Mouse (Mus musculus) limb, embryonic 15.5 days (tissue): ENCODE data around the gene Lrrn4. TPM values are rescaled to one million over a fixed set of nuclear protein-coding genes. Genes with fewer than 3 reads are reported as not detected.

Experiments
- ATAC-seq: fragments of 200-750 bp; cut with Nextera tagmentation; 2 replicates; pipeline ENCODE4 v1.8.0; 2017; ENCODE audit warnings: low read depth, moderate TSS enrichment; ENCODE audit not compliant: insufficient number of reproducible peaks, low FRiP score, low TSS enrichment
- H3K27ac ChIP-seq: fragments of 300-500 bp; sonication (generic); 2 replicates; pipeline ENCODE4 v1.5.1; 2015; ENCODE audit warnings: moderate library complexity, mild to moderate bottlenecking, inconsistent platforms
- H3K27me3 ChIP-seq: fragments of 300-500 bp; sonication (generic); 2 replicates; pipeline ENCODE4 v1.6.1; 2015; ENCODE audit warnings: inconsistent platforms
- H3K36me3 ChIP-seq: fragments of 300-500 bp; sonication (generic); 2 replicates; pipeline ENCODE4 v1.6.1; 2015; ENCODE audit warnings: inconsistent platforms
- H3K4me1 ChIP-seq: fragments of 300-500 bp; sonication (generic); 2 replicates; pipeline ENCODE4 v1.6.1; 2015; ENCODE audit warnings: inconsistent platforms
- H3K4me2 ChIP-seq: fragments of 300-500 bp; sonication (generic); 2 replicates; pipeline ENCODE4 v1.6.1; 2015; ENCODE audit warnings: mild to moderate bottlenecking, inconsistent platforms
- H3K4me3 ChIP-seq: fragments of 300-500 bp; sonication (generic); 2 replicates; pipeline ENCODE4 v1.5.1; 2015; ENCODE audit warnings: mild to moderate bottlenecking, inconsistent platforms
- H3K9ac ChIP-seq: fragments of 300-500 bp; sonication (generic); 2 replicates; pipeline ENCODE4 v1.6.1; 2015; ENCODE audit warnings: inconsistent platforms
- H3K9me3 ChIP-seq: fragments of 300-500 bp; sonication (generic); 2 replicates; pipeline ENCODE4 v1.6.1; 2016; ENCODE audit warnings: inconsistent platforms
- WGBS: fragments of 180-500 bp; shearing (Covaris S2); methylation state at CpG from one replicate; pipeline ENCODE4 v1.1.7; 2015; 5-methylcytosine and 5-hydroxymethylcytosine counted together
- polyA plus RNA-seq: library from polyadenylated mRNA; unstranded; fragments of >200 nt; fragmentation: Nextera tagmentation; extraction: Ambion mirVana; gene quantifications from 2 replicates; pipeline ENCODE4 v1.2.1, GENCODE M21; 2015

Gene Lrrn4
- polyA plus RNA-seq: 0.35 and 0.40 TPM in 2 replicates

DNA sequence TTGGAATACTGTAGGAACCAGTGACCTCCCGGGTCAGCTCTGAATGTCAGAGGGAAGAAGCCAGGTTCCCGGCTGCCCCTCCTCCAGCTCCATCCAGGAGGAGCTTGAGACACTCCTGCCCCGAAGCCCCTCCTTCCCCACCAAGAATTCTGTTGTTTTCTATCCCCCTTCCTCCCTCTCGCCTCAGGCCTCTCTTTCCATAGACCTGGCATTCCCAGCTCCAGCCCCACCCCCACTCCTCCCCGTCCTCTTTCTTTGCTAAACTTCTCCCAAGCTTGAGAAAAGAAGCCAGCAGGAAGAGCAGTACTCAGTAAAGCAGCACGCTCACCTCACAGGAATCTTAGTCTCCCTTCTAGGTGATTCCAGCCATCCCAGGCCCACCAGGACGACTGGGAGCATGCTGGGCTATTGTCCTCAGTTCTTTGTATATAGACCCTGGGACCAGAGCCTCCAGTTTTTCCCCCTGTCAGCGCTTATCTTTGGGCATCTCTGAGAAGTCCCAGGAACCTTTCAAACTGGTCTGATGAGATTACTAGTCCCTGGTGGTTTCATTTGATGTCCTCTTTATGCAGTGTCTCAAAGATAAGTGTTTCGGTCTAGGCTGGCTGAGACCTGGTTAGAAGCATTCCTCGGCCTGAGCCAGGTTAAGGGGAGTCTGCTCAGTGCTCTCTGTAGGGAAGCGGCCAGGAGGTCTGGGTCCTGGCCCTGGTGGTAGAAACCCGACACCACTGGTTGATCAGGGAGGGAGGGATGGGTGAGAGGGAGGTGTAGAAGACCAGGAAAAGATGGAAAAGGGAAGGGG is at the start of gene Lrrn4:
Gene Lrrn4 (minus strand): TSS at position 48 of the 802 bp plus-strand sequence.
- Histone ChIP-seq H3K27me3 (peaks cover 46% of the 10 kb centered on the region), H3K27ac (no peak within 1 kb of the TSS), H3K36me3 (no peaks in the 10 kb centered on the region), H3K4me1 (peaks cover 28% of the 10 kb centered on the region), H3K4me2 (peak within 1 kb of the TSS; percentile 98), H3K4me3 (peak within 1 kb of the TSS; percentile 49), H3K9me3 (no peaks in the 10 kb centered on the region), H3K9ac (no peak within 1 kb of the TSS)
- no peak for ATAC-seq
- 8% methylated on average over 12 of the region's 12 CpGs for WGBS

DNA sequence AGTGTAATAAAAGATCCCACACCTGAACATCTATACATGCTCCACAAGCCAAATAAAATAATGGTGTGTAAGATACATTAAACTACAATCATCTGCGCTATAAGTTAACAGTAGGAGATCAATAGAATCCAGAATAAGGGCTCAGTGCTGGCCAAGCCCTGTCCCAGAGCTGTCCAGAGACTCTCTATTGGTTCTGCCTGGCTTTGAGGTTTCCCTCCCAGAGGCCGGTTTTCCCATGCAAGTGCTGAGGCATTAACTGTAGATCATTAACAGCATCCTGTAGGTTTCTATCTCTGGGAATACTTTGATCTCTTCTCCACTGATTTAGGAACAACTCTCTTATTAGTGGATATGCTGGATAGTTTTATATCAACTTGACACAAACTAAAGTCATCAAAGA is 48.3 kb upstream of the Lrrn4 start:
- H3K27me3 ChIP-seq: no peaks in the 10 kb centered on the region
- no peak overlapping the region for H3K4me3 ChIP-seq
- H3K36me3 ChIP-seq: no peaks in the 10 kb centered on the region
- 71% methylated on average over 2 of the region's 2 CpGs for WGBS
- no peak overlapping the region for H3K9ac ChIP-seq
- H3K4me1 ChIP-seq: no peaks in the 10 kb centered on the region
- no peak for ATAC-seq
- H3K4me2 ChIP-seq: no peak overlapping the region
- H3K9me3 ChIP-seq: no peaks in the 10 kb centered on the region
- H3K27ac ChIP-seq: no peak overlapping the region

GRCm38 (mm10) chr2:132927871-132928270 is 47.2 kb upstream of the Lrrn4 start:
- WGBS: 50% methylated on average over 2 of the region's 2 CpGs

GRCm38 (mm10) chr2:132927298-132927697 is 46.6 kb upstream of the Lrrn4 start:
- Histone ChIP-seq H3K4me3 (no peak overlapping the region), H3K9me3 (no peaks in the 10 kb centered on the region), H3K27ac (no peak overlapping the region), H3K4me2 (no peak overlapping the region), H3K4me1 (no peaks in the 10 kb centered on the region), H3K27me3 (no peaks in the 10 kb centered on the region), H3K9ac (no peak overlapping the region), H3K36me3 (no peaks in the 10 kb centered on the region)
- 75% methylated on average over 2 of the region's 2 CpGs for WGBS
- ATAC-seq: no peak

More at GRCm38 (mm10) chr2:132927871-132928270, 47.2 kb upstream of the Lrrn4 start:
- H3K27ac ChIP-seq: no peak overlapping the region
- no peak overlapping the region for H3K4me3 ChIP-seq
- H3K9ac ChIP-seq: no peak overlapping the region
- H3K9me3 ChIP-seq: no peaks in the 10 kb centered on the region
- no peaks in the 10 kb centered on the region for H3K4me1 ChIP-seq
- H3K27me3 ChIP-seq: no peaks in the 10 kb centered on the region
- ATAC-seq: no peak
- H3K36me3 ChIP-seq: no peaks in the 10 kb centered on the region
- no peak overlapping the region for H3K4me2 ChIP-seq

DNA sequence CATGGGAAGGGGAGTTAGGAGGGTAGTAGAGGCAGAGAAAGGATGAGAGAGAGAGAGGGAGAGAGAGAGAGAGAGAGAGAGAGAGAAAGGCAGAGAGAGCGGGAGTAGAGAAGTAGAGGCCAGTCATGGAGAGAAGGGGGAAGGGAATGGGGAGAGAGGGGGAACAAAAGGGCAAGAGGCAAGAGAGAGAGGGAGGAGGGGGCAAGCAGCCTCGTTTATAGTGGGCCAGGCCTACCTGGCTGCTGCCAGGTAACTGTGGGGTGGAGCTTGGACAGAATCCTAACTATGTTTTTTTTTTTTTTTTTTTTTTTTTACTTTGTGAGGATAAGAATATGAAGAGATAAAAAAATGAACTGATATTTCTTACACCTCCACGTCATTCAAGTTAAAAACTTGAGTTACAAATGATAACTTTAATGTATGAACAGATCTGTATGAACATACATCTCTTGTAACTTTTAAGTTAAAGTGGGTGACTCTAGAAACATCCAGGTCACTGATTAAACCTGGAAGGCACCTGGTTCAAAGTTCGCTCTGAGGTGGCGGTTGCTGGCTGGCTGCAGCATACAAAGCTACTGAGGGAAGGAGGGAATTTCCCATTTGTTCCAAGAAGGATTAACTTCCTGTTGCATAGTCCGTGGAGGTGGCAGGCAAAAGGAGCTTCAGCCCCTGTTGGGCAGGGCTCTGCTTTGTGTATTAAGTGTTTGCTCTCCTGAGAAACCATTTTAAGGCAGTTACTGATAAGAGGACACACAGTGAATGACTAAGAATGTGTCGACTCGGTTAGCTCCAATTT is 42.8 kb upstream of the Lrrn4 start:
- Histone ChIP-seq H3K9me3 (no peaks in the 10 kb centered on the region), H3K36me3 (no peaks in the 10 kb centered on the region), H3K9ac (no peak overlapping the region), H3K27ac (no peak overlapping the region), H3K4me2 (no peak overlapping the region), H3K27me3 (no peaks in the 10 kb centered on the region), H3K4me1 (no peaks in the 10 kb centered on the region), H3K4me3 (no peak overlapping the region)
- no peak for ATAC-seq
- 52% methylated on average over 7 of the region's 8 CpGs for WGBS

GRCm38 (mm10) chr2:132922076-132922873 is 41.6 kb upstream of the Lrrn4 start:
- no peaks in the 10 kb centered on the region for H3K36me3 ChIP-seq
- no peak overlapping the region for H3K4me3 ChIP-seq
- H3K4me2 ChIP-seq: no peak overlapping the region
- H3K27ac ChIP-seq: no peak overlapping the region
- ATAC-seq: no peak
- no peak overlapping the region for H3K9ac ChIP-seq
- no peaks in the 10 kb centered on the region for H3K4me1 ChIP-seq
- H3K27me3 ChIP-seq: no peaks in the 10 kb centered on the region
- WGBS: 71% methylated on average over 9 of the region's 9 CpGs
- H3K9me3 ChIP-seq: no peaks in the 10 kb centered on the region

DNA sequence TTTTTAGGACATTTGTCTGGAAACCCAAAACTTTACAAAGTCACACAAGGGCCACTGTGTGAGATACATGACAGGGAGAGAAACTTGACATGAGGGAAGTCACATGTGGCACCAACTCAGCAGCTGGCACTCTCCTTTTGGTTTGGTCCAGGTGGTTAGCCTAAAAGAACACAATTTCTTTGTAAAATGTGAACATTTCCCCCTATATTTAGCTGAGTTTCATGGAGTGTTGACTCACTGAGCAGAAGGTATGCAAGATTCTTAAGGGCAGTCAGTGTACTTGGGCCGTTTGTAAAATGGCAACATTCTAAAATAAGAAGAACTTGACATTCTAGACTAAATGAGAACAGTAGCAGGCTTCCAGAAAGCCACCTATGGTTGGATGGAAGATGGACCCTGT is 34.1 kb upstream of the Lrrn4 start:
- Histone ChIP-seq H3K4me1 (no peaks in the 10 kb centered on the region), H3K4me3 (no peak overlapping the region), H3K36me3 (no peaks in the 10 kb centered on the region), H3K9me3 (no peaks in the 10 kb centered on the region), H3K9ac (no peak overlapping the region), H3K27me3 (no peaks in the 10 kb centered on the region), H3K27ac (no peak overlapping the region), H3K4me2 (no peak overlapping the region)
- no peak for ATAC-seq
- 63% methylated on average over 1 of the region's 1 CpGs for WGBS

DNA sequence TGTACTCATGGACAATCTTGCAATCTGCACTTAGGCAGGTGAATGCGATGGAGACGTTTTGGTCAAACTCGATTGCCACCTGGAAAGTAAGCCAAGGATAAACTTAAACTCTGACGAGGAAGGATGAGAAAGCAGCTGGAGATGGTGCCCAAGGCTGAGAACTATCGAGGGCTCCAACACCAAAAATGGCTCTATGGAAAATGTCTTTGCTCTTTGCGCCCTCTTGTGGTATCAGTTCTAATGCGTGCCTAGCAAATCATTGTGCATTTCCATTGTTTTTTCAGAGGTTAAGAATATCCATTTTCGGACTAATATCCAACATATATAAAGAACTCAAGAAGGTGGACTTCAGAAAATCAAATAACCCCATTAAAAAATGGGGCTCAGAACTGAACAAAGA is 26.1 kb upstream of the Lrrn4 start:
- no peaks in the 10 kb centered on the region for H3K36me3 ChIP-seq
- no peak overlapping the region for H3K4me2 ChIP-seq
- ATAC-seq: no peak
- H3K9ac ChIP-seq: no peak overlapping the region
- no peaks in the 10 kb centered on the region for H3K27me3 ChIP-seq
- no peaks in the 10 kb centered on the region for H3K4me1 ChIP-seq
- H3K27ac ChIP-seq: no peak overlapping the region
- WGBS: 31% methylated on average over 8 of the region's 8 CpGs
- H3K4me3 ChIP-seq: no peak overlapping the region
- H3K9me3 ChIP-seq: no peaks in the 10 kb centered on the region

GRCm38 (mm10) chr2:132904961-132905360 is 24.3 kb upstream of the Lrrn4 start:
- Histone ChIP-seq H3K9me3 (no peaks in the 10 kb centered on the region), H3K27ac (no peak overlapping the region), H3K4me3 (no peak overlapping the region), H3K4me2 (no peak overlapping the region), H3K27me3 (no peaks in the 10 kb centered on the region), H3K4me1 (no peaks in the 10 kb centered on the region), H3K36me3 (no peaks in the 10 kb centered on the region), H3K9ac (no peak overlapping the region)
- 67% methylated on average over 2 of the region's 2 CpGs for WGBS
- ATAC-seq: no peak

DNA sequence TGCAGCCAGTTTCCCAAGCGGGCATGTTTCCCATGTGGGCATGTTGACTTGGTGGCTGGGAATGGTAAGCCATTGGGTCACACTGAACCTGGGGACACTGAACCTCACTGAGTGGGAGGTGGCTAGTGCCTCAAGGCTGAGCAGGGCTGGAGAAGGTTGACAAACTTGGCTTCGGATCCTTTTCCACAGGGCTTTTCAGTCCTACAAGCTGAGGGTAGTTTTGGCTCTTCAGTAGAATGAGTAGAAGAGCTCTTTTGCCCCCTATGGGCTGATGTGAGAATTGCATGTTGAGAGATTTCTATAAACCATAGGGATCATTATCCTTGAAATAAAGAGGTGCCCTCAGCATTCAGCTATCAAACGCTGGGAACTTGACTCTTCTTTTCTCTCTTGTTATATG is 22.8 kb upstream of the Lrrn4 start:
- Histone ChIP-seq H3K27ac (no peak overlapping the region), H3K9ac (no peak overlapping the region), H3K27me3 (no peaks in the 10 kb centered on the region), H3K4me1 (no peaks in the 10 kb centered on the region), H3K9me3 (no peaks in the 10 kb centered on the region), H3K4me2 (no peak overlapping the region), H3K36me3 (no peaks in the 10 kb centered on the region), H3K4me3 (no peak overlapping the region)
- WGBS: 36% methylated on average over 3 of the region's 3 CpGs
- no peak for ATAC-seq

DNA sequence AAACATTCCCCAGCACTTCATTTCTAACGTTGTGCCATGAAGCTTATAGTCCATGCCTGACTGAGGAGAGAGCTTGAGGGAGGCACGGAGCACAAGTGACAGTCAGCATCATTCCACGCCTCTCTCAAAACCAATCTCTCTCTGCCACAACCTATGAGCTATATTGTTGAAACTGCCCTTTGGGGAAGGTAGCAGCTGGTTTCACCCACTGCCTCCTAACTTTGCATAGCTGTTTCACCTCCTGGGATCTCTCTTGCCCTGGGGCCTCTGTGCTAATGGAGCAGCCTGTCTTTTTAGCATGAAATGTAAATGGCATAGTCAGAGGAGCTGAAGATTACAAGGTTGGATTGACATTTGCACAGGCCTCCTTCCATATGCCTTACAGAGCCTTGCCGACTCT is 21.4 kb upstream of the Lrrn4 start:
- no peak for ATAC-seq
- Histone ChIP-seq H3K4me3 (no peak overlapping the region), H3K27me3 (no peaks in the 10 kb centered on the region), H3K9me3 (no peaks in the 10 kb centered on the region), H3K9ac (no peak overlapping the region), H3K4me1 (no peaks in the 10 kb centered on the region), H3K36me3 (no peaks in the 10 kb centered on the region), H3K27ac (no peak overlapping the region), H3K4me2 (no peak overlapping the region)
- WGBS: 93% methylated on average over 3 of the region's 4 CpGs

DNA sequence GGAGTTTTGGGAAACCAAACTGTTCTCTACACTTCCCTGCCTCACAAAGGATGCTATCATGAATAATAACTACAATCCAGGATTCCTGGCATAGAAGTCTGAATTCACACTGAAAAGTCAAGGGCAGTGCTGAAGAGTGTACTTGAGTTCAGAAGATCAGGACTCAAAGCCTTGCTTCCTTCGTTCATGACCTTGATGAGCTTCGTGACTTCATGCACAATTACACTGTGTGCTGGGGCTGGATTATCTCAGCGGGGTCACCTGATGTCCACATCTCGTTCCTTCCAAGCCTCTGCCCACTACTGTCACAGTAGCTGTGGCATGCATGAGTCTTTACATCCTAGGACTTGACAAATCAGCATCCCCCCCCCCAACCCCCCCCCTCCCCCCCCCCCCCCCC is 20.9 kb upstream of the Lrrn4 start:
- Histone ChIP-seq H3K4me1 (no peaks in the 10 kb centered on the region), H3K4me3 (no peak overlapping the region), H3K27ac (no peak overlapping the region), H3K9me3 (no peaks in the 10 kb centered on the region), H3K36me3 (no peaks in the 10 kb centered on the region), H3K27me3 (no peaks in the 10 kb centered on the region), H3K9ac (no peak overlapping the region), H3K4me2 (no peak overlapping the region)
- ATAC-seq: no peak
- 86% methylated on average over 4 of the region's 4 CpGs for WGBS
